Mouse (Mus musculus): ENCODE results near the gene Acot6. TPM values are rescaled to one million over a fixed set of nuclear protein-coding genes. Genes with fewer than 3 reads are reported as not detected.
A peak's percentile ranks its signal among the peaks of the same experiment; 100 is the strongest.

Gene Acot6
- total and polyA plus RNA-seq, 2 experiments from 2014 or later: 1.7 to 4.7 TPM

GRCm38 (mm10) chr12:84119584-84119983 is 19.1 kb downstream of the Acot6 start:
- H3K27ac ChIP-seq (ENCODE audit: low read depth, low read length): no peak overlapping the region
- 0 out of 2 replicates have a peak, but pooled peaks cover 2% of the 10 kb centered on the region for H3K36me3 ChIP-seq (ENCODE audit: insufficient read depth, low read length)
- no peak overlapping the region for H3K9ac ChIP-seq (replicated peaks; ENCODE audit: low read length, poor library complexity, severe bottlenecking)
- no peak overlapping the region for H3K4me2 ChIP-seq (ENCODE audit: low read depth, low read length, poor library complexity, severe bottlenecking)
- DNase-seq (ENCODE audit: low spot score) (no peak), ATAC-seq (ENCODE audit: low FRiP score) (no peak)
- H3K27me3 ChIP-seq (ENCODE audit: insufficient read depth, low read length): no peaks in the 10 kb centered on the region
- H3K4me1 ChIP-seq (ENCODE audit: insufficient read depth, low read length): no peaks in the 10 kb centered on the region
- WGBS: 96% methylated on average over 5 of the region's 5 CpGs
- H3K4me3 ChIP-seq (ENCODE audit: low read depth, low read length): no peak overlapping the region
- no peaks in the 10 kb centered on the region for H3K9me3 ChIP-seq (ENCODE audit: low read length)
- no peak for TF ChIP-seq CTCF (IDR thresholded peaks at IDR 0.05)

DNA sequence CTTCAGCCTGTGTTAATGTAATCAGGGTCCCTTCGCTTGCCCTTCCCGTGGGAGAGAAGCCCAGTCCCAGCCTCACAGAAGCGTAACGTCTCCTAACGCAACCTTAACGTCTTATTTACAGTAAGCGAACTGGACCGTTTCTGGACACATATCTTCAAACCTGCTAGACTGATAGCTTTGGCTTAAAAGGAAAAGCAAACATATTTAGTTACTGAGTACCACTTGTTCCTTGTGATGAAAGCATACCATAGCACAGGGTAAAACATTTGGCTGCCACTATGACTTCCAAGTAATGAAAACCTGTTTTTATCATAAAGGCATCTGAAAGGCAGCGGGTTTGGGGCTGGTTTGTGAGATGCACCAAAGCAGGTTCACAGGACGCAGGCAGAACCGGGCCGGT is 25.4 kb downstream of the Acot6 start:
- no peak overlapping the region for H3K4me3 ChIP-seq (ENCODE audit: low read depth, low read length)
- DNase-seq (ENCODE audit: low spot score): no peak
- no peaks in the 10 kb centered on the region for H3K9me3 ChIP-seq (ENCODE audit: low read length)
- H3K27ac ChIP-seq (ENCODE audit: low read depth, low read length): no peak overlapping the region
- H3K36me3 ChIP-seq (ENCODE audit: insufficient read depth, low read length): peaks cover 31% of the 10 kb centered on the region
- H3K4me2 ChIP-seq (ENCODE audit: low read depth, low read length, poor library complexity, severe bottlenecking): no peak overlapping the region
- H3K27me3 ChIP-seq (ENCODE audit: insufficient read depth, low read length): no peaks in the 10 kb centered on the region
- ATAC-seq (ENCODE audit: low FRiP score): no peak
- no peaks in the 10 kb centered on the region for H3K4me1 ChIP-seq (ENCODE audit: insufficient read depth, low read length)
- no peak overlapping the region for H3K9ac ChIP-seq (replicated peaks; ENCODE audit: low read length, poor library complexity, severe bottlenecking)
- no peak for TF ChIP-seq CTCF (IDR thresholded peaks at IDR 0.05)
- 82% methylated on average over 12 of the region's 12 CpGs for WGBS

- no peak for ATAC-seq (ENCODE audit: low FRiP score)
These were observed 26.4 kb downstream of the Acot6 start for GRCm38 (mm10) chr12:84126899-84127298.

DNA sequence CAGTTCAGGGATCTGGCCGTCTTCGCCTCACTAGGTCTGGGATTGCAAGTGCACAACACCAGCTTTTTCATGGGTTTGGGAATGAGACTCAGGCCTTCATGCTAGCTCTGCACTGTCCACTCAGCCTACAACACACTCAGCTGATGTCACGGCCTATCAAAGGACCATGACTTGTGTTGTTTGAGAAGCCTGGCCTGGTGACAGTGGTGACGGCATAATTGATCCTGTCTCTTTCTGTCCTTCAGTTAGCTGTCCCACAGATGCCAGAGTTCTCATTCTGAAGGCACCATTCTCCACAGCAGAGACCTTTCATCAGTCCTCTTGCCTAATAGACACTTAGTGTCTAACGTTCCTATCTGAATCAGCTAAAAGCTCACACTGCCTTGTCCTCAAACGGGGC is 28.1 kb downstream of the Acot6 start:
- no peak overlapping the region for H3K4me3 ChIP-seq (ENCODE audit: low read depth, low read length)
- DNase-seq (ENCODE audit: low spot score) (no peak), ATAC-seq (ENCODE audit: low FRiP score) (no peak)
- no peak overlapping the region for H3K4me2 ChIP-seq (ENCODE audit: low read depth, low read length, poor library complexity, severe bottlenecking)
- WGBS: 90% methylated on average over 6 of the region's 6 CpGs
- H3K27ac ChIP-seq (ENCODE audit: low read depth, low read length): no peak overlapping the region
- no peaks in the 10 kb centered on the region for H3K27me3 ChIP-seq (ENCODE audit: insufficient read depth, low read length)
- no peaks in the 10 kb centered on the region for H3K4me1 ChIP-seq (ENCODE audit: insufficient read depth, low read length)
- peaks cover 37% of the 10 kb centered on the region for H3K36me3 ChIP-seq (ENCODE audit: insufficient read depth, low read length)
- TF ChIP-seq CTCF (IDR thresholded peaks at IDR 0.05): no peak
- H3K9me3 ChIP-seq (ENCODE audit: low read length): no peaks in the 10 kb centered on the region
- no peak overlapping the region for H3K9ac ChIP-seq (replicated peaks; ENCODE audit: low read length, poor library complexity, severe bottlenecking)

More at GRCm38 (mm10) chr12:84126899-84127298, 26.4 kb downstream of the Acot6 start:
- no peak for TF ChIP-seq CTCF (IDR thresholded peaks at IDR 0.05)
- Histone ChIP-seq H3K9ac (replicated peaks; ENCODE audit: low read length, poor library complexity, severe bottlenecking) (no peak overlapping the region), H3K27ac (ENCODE audit: low read depth, low read length) (no peak overlapping the region), H3K4me3 (ENCODE audit: low read depth, low read length) (no peak overlapping the region), H3K36me3 (ENCODE audit: insufficient read depth, low read length) (peaks cover 36% of the 10 kb centered on the region), H3K4me2 (ENCODE audit: low read depth, low read length, poor library complexity, severe bottlenecking) (no peak overlapping the region), H3K9me3 (ENCODE audit: low read length) (no peaks in the 10 kb centered on the region), H3K27me3 (ENCODE audit: insufficient read depth, low read length) (no peaks in the 10 kb centered on the region), H3K4me1 (ENCODE audit: insufficient read depth, low read length) (no peaks in the 10 kb centered on the region)
- 77% methylated on average over 2 of the region's 2 CpGs for WGBS
- DNase-seq (ENCODE audit: low spot score): no peak

DNA sequence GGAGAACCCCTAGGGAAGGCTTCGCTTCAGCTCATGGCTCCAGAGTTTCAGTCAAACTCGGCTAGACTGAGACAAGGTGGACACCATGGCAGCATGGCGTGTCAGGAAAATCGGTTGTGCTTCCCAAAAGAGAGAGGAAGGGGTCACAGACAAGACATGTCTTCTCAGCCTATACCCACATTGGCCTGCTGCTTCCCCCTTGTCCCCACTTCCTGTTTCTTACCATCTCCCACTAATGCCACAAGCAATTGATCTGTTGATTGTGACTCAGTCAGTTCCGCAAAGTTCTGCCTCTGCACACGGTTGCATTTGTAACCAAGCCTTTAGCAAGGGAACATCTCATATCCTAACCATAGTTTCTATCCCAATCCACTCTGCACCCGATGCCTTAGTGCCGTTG is 29.5 kb downstream of the Acot6 start:
- Histone ChIP-seq H3K9ac (replicated peaks; ENCODE audit: low read length, poor library complexity, severe bottlenecking) (no peak overlapping the region), H3K4me2 (ENCODE audit: low read depth, low read length, poor library complexity, severe bottlenecking) (no peak overlapping the region), H3K4me1 (ENCODE audit: insufficient read depth, low read length) (no peaks in the 10 kb centered on the region), H3K36me3 (ENCODE audit: insufficient read depth, low read length) (peaks cover 31% of the 10 kb centered on the region), H3K27me3 (ENCODE audit: insufficient read depth, low read length) (no peaks in the 10 kb centered on the region), H3K9me3 (ENCODE audit: low read length) (no peaks in the 10 kb centered on the region), H3K4me3 (ENCODE audit: low read depth, low read length) (no peak overlapping the region), H3K27ac (ENCODE audit: low read depth, low read length) (no peak overlapping the region)
- ATAC-seq (ENCODE audit: low FRiP score) (no peak), DNase-seq (ENCODE audit: low spot score) (no peak)
- 95% methylated on average over 8 of the region's 8 CpGs for WGBS
- no peak for TF ChIP-seq CTCF (IDR thresholded peaks at IDR 0.05)

DNA sequence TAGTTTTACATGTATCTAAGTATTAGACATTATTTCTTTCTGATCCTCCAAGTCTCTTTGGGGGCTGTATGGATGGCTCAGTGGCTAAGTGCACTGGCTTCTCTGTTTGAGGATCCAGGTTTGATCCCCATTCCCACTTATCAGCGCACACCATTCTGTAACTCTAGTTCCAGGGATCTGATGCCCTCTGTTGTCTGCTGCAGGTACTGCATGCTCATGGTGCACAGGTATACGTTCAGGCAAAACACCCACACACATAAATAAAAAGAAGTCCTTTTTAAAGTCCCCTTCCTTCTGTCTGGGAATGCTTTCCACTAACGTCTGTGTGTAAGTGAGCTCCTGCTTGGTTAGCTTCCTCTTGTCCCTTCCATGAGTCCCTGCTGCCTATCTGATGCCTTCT is 31.8 kb downstream of the Acot6 start:
- Histone ChIP-seq H3K36me3 (ENCODE audit: insufficient read depth, low read length) (peaks cover 43% of the 10 kb centered on the region), H3K9me3 (ENCODE audit: low read length) (no peaks in the 10 kb centered on the region), H3K4me3 (ENCODE audit: low read depth, low read length) (no peak overlapping the region), H3K4me1 (ENCODE audit: insufficient read depth, low read length) (no peaks in the 10 kb centered on the region), H3K4me2 (ENCODE audit: low read depth, low read length, poor library complexity, severe bottlenecking) (no peak overlapping the region), H3K27me3 (ENCODE audit: insufficient read depth, low read length) (no peaks in the 10 kb centered on the region), H3K27ac (ENCODE audit: low read depth, low read length) (no peak overlapping the region), H3K9ac (replicated peaks; ENCODE audit: low read length, poor library complexity, severe bottlenecking) (no peak overlapping the region)
- 60% methylated on average over 3 of the region's 3 CpGs for WGBS
- ATAC-seq (ENCODE audit: low FRiP score) (no peak), DNase-seq (ENCODE audit: low spot score) (peak; percentile 22)
- TF ChIP-seq CTCF (IDR thresholded peaks at IDR 0.05): peak; percentile 69

Data from midbrain, postnatal 0 days (tissue).